Mouse (Mus musculus): ENCODE measurements around the gene Gm20388. TPM values are rescaled to one million over a fixed set of nuclear protein-coding genes. Genes with fewer than 3 reads are reported as not detected.

Gm20388 gene
- polyA plus RNA-seq, 1 experiment from 2014 or later: 7.4 TPM

DNA sequence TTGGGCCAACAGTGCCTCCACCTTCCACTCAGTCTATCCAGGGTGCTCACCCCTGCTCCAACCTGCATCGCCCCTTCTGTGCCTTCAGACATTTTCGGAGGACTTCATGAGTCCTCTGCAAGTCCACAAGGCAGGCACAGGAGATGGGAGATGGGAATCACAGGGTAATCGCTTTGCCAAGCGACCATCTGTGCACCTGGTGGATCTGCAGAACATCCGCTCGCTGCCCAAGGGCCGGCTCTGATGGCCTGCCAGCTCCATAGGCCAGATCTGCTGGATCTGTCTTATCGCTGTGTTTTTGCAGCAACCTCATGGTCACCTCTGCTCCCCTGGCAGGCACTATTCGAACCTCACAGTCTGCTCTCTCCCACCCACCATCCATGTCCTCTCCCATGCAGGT is 1433.8 kb downstream of the Gm20388 start:
- Histone ChIP-seq H3K9me3 (replicated peaks; ENCODE audit: control insufficient read depth, low read length) (no peaks in the 10 kb centered on the region), H3K4me2 (ENCODE audit: low read depth, low read length) (no peak overlapping the region), H3K27me3 (ENCODE audit: control insufficient read depth, insufficient read depth, low read length) (no peaks in the 10 kb centered on the region), H3K9ac (ENCODE audit: low read length) (no peak overlapping the region), H3K36me3 (ENCODE audit: control insufficient read depth, insufficient read depth, low read length) (no peaks in the 10 kb centered on the region), H3K27ac (ENCODE audit: low read length) (no peak overlapping the region), H3K4me1 (ENCODE audit: control insufficient read depth, insufficient read depth, low read length) (peaks cover 18% of the 10 kb centered on the region; the same call in 1 of the 2 replicates), H3K4me3 (replicated peaks; ENCODE audit: low read length) (no peak overlapping the region)
- no peak for ATAC-seq (ENCODE audit: insufficient read depth, low FRiP score)
- 96% methylated on average over 9 of the region's 9 CpGs for WGBS

DNA sequence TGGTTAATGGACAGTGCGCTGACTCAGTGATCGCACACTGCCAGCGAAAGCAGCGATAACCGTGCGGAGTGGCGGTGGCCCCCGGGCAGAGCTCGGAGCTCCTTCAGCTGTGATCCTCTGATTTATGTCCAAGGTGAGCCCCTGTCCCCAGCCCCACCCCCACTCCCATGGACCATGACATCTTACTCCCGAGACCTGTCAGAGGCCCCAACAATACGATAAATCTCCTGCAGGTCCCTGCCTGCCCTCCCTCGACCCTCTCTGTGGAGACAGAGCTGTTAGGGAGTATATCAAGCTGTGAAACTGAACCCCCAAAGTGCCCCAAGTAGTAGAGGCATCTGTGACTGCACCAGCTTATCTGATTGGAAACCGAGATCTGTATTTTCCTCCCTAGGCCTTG is 1435.5 kb downstream of the Gm20388 start:
- H3K27me3 ChIP-seq (ENCODE audit: control insufficient read depth, insufficient read depth, low read length): no peaks in the 10 kb centered on the region
- H3K4me3 ChIP-seq (replicated peaks; ENCODE audit: low read length): no peak overlapping the region
- no peak overlapping the region for H3K4me2 ChIP-seq (ENCODE audit: low read depth, low read length)
- H3K36me3 ChIP-seq (ENCODE audit: control insufficient read depth, insufficient read depth, low read length): no peaks in the 10 kb centered on the region
- no peaks in the 10 kb centered on the region for H3K9me3 ChIP-seq (replicated peaks; ENCODE audit: control insufficient read depth, low read length)
- H3K9ac ChIP-seq (ENCODE audit: low read length): 0 out of 2 replicates have a peak overlapping the region, but pooled peaks have one; percentile 2
- no peak for ATAC-seq (ENCODE audit: insufficient read depth, low FRiP score)
- H3K27ac ChIP-seq (ENCODE audit: low read length): no peak overlapping the region
- 71% methylated on average over 13 of the region's 13 CpGs for WGBS
- peaks cover 18% of the 10 kb centered on the region; the same call in 1 of the 2 replicates for H3K4me1 ChIP-seq (ENCODE audit: control insufficient read depth, insufficient read depth, low read length)

DNA sequence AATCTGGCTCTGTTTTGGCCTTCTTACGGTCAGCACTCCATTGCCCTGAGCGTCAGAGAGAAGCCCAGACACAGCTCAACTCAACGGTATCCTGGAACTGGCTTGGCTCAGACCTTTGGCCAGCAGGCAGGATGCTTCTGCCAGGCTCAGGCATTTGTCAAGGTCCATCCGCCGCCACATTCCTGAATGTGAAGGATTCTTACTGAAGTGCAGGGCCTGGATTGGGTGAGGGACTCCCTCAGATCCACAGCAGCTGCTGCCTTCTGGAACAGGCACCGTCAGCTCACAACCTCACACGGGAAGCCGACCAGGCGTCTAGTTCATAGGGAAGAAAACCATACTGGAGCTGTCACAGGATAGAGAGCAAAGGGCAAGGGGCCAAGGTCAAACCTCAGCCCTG is 1436.2 kb downstream of the Gm20388 start:
- H3K27ac ChIP-seq (ENCODE audit: low read length): peak overlapping the region; percentile 20; the same call in 1 of the 2 replicates
- no peak overlapping the region for H3K4me3 ChIP-seq (replicated peaks; ENCODE audit: low read length)
- H3K9me3 ChIP-seq (replicated peaks; ENCODE audit: control insufficient read depth, low read length): no peaks in the 10 kb centered on the region
- peaks cover 18% of the 10 kb centered on the region; the same call in 1 of the 2 replicates for H3K4me1 ChIP-seq (ENCODE audit: control insufficient read depth, insufficient read depth, low read length)
- no peaks in the 10 kb centered on the region for H3K36me3 ChIP-seq (ENCODE audit: control insufficient read depth, insufficient read depth, low read length)
- no peak overlapping the region for H3K4me2 ChIP-seq (ENCODE audit: low read depth, low read length)
- H3K27me3 ChIP-seq (ENCODE audit: control insufficient read depth, insufficient read depth, low read length): no peaks in the 10 kb centered on the region
- H3K9ac ChIP-seq (ENCODE audit: low read length): no peak overlapping the region
- no peak for ATAC-seq (ENCODE audit: insufficient read depth, low FRiP score)
- 32% methylated on average over 9 of the region's 9 CpGs for WGBS

DNA sequence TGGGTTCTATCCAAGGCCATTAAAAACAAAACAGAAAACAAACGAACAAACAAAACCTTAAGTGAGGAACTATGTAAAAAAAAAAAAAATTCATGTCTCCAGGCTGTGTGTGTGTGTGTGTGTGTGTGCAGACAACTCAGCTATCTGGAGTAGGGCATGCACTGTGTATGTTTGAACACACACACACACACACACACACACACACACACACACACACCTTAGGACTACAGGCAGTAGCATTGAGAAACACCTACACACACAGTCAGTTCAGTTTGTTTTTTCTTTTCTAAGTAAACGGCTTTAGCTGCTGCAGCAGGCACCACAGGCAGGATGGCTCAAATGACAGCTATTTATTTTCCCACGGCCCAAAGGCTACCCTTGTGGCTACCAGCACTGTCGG is 1438.4 kb downstream of the Gm20388 start:
- H3K4me2 ChIP-seq (ENCODE audit: low read depth, low read length): no peak overlapping the region
- ATAC-seq (ENCODE audit: insufficient read depth, low FRiP score): no peak
- 36% methylated on average over 4 of the region's 4 CpGs for WGBS
- H3K27ac ChIP-seq (ENCODE audit: low read length): no peak overlapping the region
- no peak overlapping the region for H3K4me3 ChIP-seq (replicated peaks; ENCODE audit: low read length)
- peaks cover 14% of the 10 kb centered on the region; the same call in 1 of the 2 replicates for H3K4me1 ChIP-seq (ENCODE audit: control insufficient read depth, insufficient read depth, low read length)
- H3K36me3 ChIP-seq (ENCODE audit: control insufficient read depth, insufficient read depth, low read length): no peaks in the 10 kb centered on the region
- no peaks in the 10 kb centered on the region for H3K9me3 ChIP-seq (replicated peaks; ENCODE audit: control insufficient read depth, low read length)
- H3K27me3 ChIP-seq (ENCODE audit: control insufficient read depth, insufficient read depth, low read length): no peaks in the 10 kb centered on the region
- H3K9ac ChIP-seq (ENCODE audit: low read length): no peak overlapping the region

DNA sequence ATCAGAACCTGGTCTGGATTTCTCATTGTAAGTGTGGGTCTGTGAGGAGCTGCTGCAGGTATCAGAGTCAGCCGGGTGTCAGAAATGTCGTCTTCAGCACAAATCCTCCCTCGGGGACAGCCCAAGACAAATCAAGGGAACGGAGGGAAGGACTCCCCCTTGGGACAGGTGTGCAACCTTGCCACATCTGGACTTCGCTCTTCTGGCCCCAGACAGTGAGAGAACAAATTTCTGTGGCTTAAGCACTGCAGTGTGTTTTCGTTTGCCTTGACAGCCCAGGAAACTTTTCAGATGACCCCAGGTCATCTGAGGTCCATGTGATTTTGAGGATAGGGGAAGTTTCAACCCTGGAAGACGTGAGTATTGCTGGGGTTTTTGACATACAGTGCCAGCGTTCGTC is 1440.2 kb downstream of the Gm20388 start:
- Histone ChIP-seq H3K4me3 (replicated peaks; ENCODE audit: low read length) (no peak overlapping the region), H3K27me3 (ENCODE audit: control insufficient read depth, insufficient read depth, low read length) (no peaks in the 10 kb centered on the region), H3K4me2 (ENCODE audit: low read depth, low read length) (no peak overlapping the region), H3K9ac (ENCODE audit: low read length) (no peak overlapping the region), H3K9me3 (replicated peaks; ENCODE audit: control insufficient read depth, low read length) (no peaks in the 10 kb centered on the region), H3K4me1 (ENCODE audit: control insufficient read depth, insufficient read depth, low read length) (peaks cover 14% of the 10 kb centered on the region; the same call in 1 of the 2 replicates), H3K36me3 (ENCODE audit: control insufficient read depth, insufficient read depth, low read length) (no peaks in the 10 kb centered on the region), H3K27ac (ENCODE audit: low read length) (no peak overlapping the region)
- 68% methylated on average over 9 of the region's 9 CpGs for WGBS
- no peak for ATAC-seq (ENCODE audit: insufficient read depth, low FRiP score)

DNA sequence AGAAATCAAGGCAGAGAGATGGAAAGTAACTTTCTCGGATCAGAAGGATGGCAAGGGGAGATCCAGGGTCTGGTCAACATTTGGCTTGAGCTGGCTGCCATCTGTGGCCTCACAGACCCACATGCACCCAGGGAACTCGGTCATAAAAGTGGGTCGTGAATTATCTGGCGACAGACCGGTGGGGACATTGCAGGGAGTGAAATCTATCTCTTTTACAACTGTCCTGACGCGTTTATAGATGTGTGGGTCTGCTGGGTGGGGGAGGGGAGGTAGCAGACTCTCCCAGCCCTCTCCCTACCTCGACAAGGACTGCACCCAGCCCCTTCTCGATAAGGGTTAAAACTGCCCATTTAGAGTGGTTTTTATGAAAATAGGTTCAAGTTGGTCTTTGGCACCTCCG is 1444.2 kb downstream of the Gm20388 start:
- no peaks in the 10 kb centered on the region for H3K9me3 ChIP-seq (replicated peaks; ENCODE audit: control insufficient read depth, low read length)
- H3K27ac ChIP-seq (ENCODE audit: low read length): no peak overlapping the region
- H3K36me3 ChIP-seq (ENCODE audit: control insufficient read depth, insufficient read depth, low read length): no peaks in the 10 kb centered on the region
- H3K4me1 ChIP-seq (ENCODE audit: control insufficient read depth, insufficient read depth, low read length): peaks cover 11% of the 10 kb centered on the region
- ATAC-seq (ENCODE audit: insufficient read depth, low FRiP score): no peak
- H3K9ac ChIP-seq (ENCODE audit: low read length): no peak overlapping the region
- no peak overlapping the region for H3K4me2 ChIP-seq (ENCODE audit: low read depth, low read length)
- no peak overlapping the region for H3K4me3 ChIP-seq (replicated peaks; ENCODE audit: low read length)
- whole genome bisulfite sequencing: 54% methylated on average over 10 of the region's 10 CpGs
- no peaks in the 10 kb centered on the region for H3K27me3 ChIP-seq (ENCODE audit: control insufficient read depth, insufficient read depth, low read length)

DNA sequence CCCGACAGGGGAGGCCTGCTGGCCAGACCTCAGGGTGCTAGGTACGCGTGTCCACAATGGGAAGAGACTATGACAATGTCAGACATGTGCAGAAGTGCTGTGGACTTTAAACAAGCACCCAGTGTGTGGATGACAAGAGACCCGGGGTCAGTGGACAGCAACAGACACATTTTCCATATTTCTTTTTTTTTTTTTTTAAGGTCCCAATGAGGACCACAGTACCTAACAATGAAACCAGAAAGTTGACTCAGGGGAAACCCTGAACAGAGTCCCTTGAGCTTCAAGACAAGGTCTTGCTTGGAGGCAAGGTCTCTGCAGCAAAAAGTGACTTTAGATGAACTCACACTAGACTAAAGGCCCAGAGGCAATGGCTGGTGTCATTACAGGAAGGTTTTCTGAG is 1446.8 kb downstream of the Gm20388 start:
- Histone ChIP-seq H3K4me1 (ENCODE audit: control insufficient read depth, insufficient read depth, low read length) (peaks cover 15% of the 10 kb centered on the region), H3K4me3 (replicated peaks; ENCODE audit: low read length) (no peak overlapping the region), H3K9ac (ENCODE audit: low read length) (no peak overlapping the region), H3K4me2 (ENCODE audit: low read depth, low read length) (no peak overlapping the region), H3K27ac (ENCODE audit: low read length) (no peak overlapping the region), H3K27me3 (ENCODE audit: control insufficient read depth, insufficient read depth, low read length) (no peaks in the 10 kb centered on the region), H3K9me3 (replicated peaks; ENCODE audit: control insufficient read depth, low read length) (no peaks in the 10 kb centered on the region), H3K36me3 (ENCODE audit: control insufficient read depth, insufficient read depth, low read length) (no peaks in the 10 kb centered on the region)
- WGBS: 89% methylated on average over 4 of the region's 4 CpGs
- ATAC-seq (ENCODE audit: insufficient read depth, low FRiP score): no peak

DNA sequence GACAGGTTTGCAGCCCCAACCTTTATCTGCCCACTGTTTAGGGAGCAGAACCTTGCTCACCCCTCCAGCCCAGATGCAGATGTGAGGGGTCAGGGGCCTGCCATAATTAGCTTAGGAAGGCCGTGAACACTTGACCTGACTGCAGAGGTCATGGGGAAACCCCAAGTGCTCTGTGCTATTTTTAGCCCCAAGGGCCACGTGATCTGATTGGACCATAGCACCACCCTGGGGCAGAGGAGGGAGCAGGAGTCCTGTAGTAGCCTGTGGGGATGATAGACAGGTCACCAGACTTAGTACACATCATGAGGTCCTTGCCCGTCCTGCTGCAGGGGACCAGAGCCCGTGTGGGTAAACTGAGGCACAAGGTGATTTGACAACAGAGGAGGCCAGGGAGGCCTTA is 1448.0 kb downstream of the Gm20388 start:
- Histone ChIP-seq H3K4me2 (ENCODE audit: low read depth, low read length) (no peak overlapping the region), H3K27ac (ENCODE audit: low read length) (no peak overlapping the region)
- no peak for ATAC-seq (ENCODE audit: insufficient read depth, low FRiP score)

DNA sequence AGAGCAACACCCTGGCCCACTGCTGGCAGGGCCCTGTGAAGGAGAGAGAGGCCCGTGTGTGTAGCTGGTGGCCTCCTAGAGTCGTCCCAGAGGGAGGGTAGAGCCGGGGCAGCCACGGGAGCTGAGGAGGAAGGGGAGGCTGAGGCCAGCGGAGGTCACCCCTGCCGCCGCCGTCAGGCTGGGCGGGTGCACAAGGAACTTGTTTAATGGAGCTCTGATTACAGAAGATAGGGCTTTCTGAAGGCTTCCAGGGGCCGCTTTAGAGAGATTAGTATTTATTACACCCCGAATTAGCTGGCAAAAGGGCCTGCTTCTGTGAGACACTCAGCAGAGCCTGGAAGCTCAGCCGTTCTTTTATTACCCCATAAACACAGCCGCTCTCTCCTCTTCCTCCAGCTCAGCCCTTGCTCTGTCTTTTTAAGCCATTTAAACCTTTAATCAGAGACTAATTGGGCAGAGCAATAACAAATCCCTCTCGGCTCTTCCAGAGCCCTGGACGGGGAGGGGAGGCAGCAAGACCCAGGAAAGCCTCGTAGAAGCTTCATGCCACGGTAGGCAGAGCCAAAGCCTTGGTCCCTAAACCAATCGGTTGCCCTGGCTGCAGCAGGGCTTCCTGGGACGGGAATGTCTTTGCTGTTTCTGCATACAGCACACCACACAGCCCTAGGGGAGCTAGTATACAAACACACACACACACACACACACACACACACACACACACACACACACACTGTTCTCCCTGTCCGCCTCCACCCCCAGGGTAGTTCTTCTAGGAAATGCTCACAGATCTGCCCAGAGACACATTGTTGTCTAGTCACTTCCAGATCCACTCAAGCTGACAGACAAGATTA is 1448.7 kb downstream of the Gm20388 start:
- peak; percentile 71; the same call in 1 of the 2 replicates for ATAC-seq (ENCODE audit: insufficient read depth, low FRiP score)
- peaks cover 15% of the 10 kb centered on the region for H3K4me1 ChIP-seq (ENCODE audit: control insufficient read depth, insufficient read depth, low read length)
- 8% methylated on average over 20 of the region's 20 CpGs for WGBS
- 0 out of 2 replicates have a peak overlapping the region, but pooled peaks have one; percentile 37 for H3K9ac ChIP-seq (ENCODE audit: low read length)
- H3K9me3 ChIP-seq (replicated peaks; ENCODE audit: control insufficient read depth, low read length): no peaks in the 10 kb centered on the region
- no peaks in the 10 kb centered on the region for H3K36me3 ChIP-seq (ENCODE audit: control insufficient read depth, insufficient read depth, low read length)
- H3K27ac ChIP-seq (ENCODE audit: low read length): peak overlapping the region; percentile 36
- H3K4me2 ChIP-seq (ENCODE audit: low read depth, low read length): no peak overlapping the region
- H3K4me3 ChIP-seq (replicated peaks; ENCODE audit: low read length): no peak overlapping the region
- H3K27me3 ChIP-seq (ENCODE audit: control insufficient read depth, insufficient read depth, low read length): no peaks in the 10 kb centered on the region

More for the DNA sequence above, 1448.0 kb downstream of the Gm20388 start:
- H3K36me3 ChIP-seq (ENCODE audit: control insufficient read depth, insufficient read depth, low read length): no peaks in the 10 kb centered on the region
- WGBS: 60% methylated on average over 4 of the region's 4 CpGs
- H3K9ac ChIP-seq (ENCODE audit: low read length): no peak overlapping the region
- no peaks in the 10 kb centered on the region for H3K9me3 ChIP-seq (replicated peaks; ENCODE audit: control insufficient read depth, low read length)
- H3K4me1 ChIP-seq (ENCODE audit: control insufficient read depth, insufficient read depth, low read length): peaks cover 15% of the 10 kb centered on the region
- H3K4me3 ChIP-seq (replicated peaks; ENCODE audit: low read length): no peak overlapping the region
- H3K27me3 ChIP-seq (ENCODE audit: control insufficient read depth, insufficient read depth, low read length): no peaks in the 10 kb centered on the region
